Mouse (Mus musculus) left cerebral cortex, postnatal 36 days (tissue): ENCODE results near the gene D630023F18Rik. TPM values are rescaled to one million over a fixed set of nuclear protein-coding genes. Genes with fewer than 3 reads are reported as not detected.

Source experiments
- total RNA-seq, 2 experiments: library from RNA; stranded (reverse); gene quantifications; 2 replicates each; pipeline ENCODE4 v1.2.3; 2021

Gene D630023F18Rik
- total RNA-seq, 2 experiments from 2014 or later = 6.7 to 7.2 TPM

Other genes with a start within 250 kb of the D630023F18Rik start
- 10 to 100 TPM; 34.6 to 40.4 TPM for gene Plekhm3, start 166.4 kb downstream of the D630023F18Rik start, total RNA-seq
- not detected for gene Akr1cl, start 90.5 kb downstream of the D630023F18Rik start, total RNA-seq
- not detected for gene Cryge, start 72.1 kb downstream of the D630023F18Rik start, total RNA-seq
- gene Crygd, start 59.8 kb downstream of the D630023F18Rik start, total RNA-seq = not detected
- gene Crygc, start 49.5 kb downstream of the D630023F18Rik start, total RNA-seq = not detected
- gene Crygb, start 40.9 kb downstream of the D630023F18Rik start, total RNA-seq = not detected
- under 1 TPM in 1 of 2 experiments, not detected in 1; 1.00 TPM for gene Cryga, start 19.8 kb downstream of the D630023F18Rik start, total RNA-seq
- under 1 TPM; 0.84 to 0.86 TPM for gene Gm28845, start 3.7 kb downstream of the D630023F18Rik start, total RNA-seq
- 10 to 100 TPM; 40.2 to 45.9 TPM for gene Idh1, start 63.3 kb upstream of the D630023F18Rik start, total RNA-seq
- gene Pikfyve, start 63.5 kb upstream of the D630023F18Rik start, total RNA-seq = 10 to 100 TPM; 48.7 to 54.9 TPM
- gene Pth2r, start 158.8 kb upstream of the D630023F18Rik start, total RNA-seq = 1 to 10 TPM; 1.7 to 2.2 TPM